Mouse (Mus musculus) small intestine, adult 2 months (tissue): ENCODE measurements at regions not wholly inside any gene's neighbourhood (a gene's known extent, or its start where the extent isn't known, plus 50 kb on each side); places are given as distances from the start of the nearest gene placed in this dataset.

Experiments
- CTCF ChIP-seq: fragments of 200-500 bp; IDR thresholded peaks from 2 replicates; pipeline ENCODE4 v1.5.1; 2012; ENCODE audit warnings: low read depth, mild to moderate bottlenecking, control low read depth, inconsistent platforms, low read length, moderate library complexity, mixed read lengths; ENCODE audit not compliant: insufficient replicate concordance, insufficient read length; ENCODE audit errors: extremely low read depth
- POLR2A ChIP-seq: fragments of 200-500 bp; IDR thresholded peaks from 2 replicates; pipeline ENCODE4 v1.6.1; 2012; ENCODE audit warnings: low read depth, mild to moderate bottlenecking, control low read depth, inconsistent platforms, low read length, moderate library complexity

GRCm38 (mm10) chr8:87046590-87046989 is 161.5 kb upstream of the N4bp1 start:
- TF ChIP-seq CTCF (no peak), POLR2A (no peak)
